Mouse (Mus musculus): ENCODE measurements at regions not wholly inside any gene's neighbourhood (a gene's known extent, or its start where the extent isn't known, plus 50 kb on each side); places are given as distances from the start of the nearest gene placed in this dataset.

- intact Hi-C loops (cut with DNase I): no loop called here
Observed at GRCm38 (mm10) chr11:24340677-24341076, 262.8 kb downstream of the Bcl11a start.

DNA sequence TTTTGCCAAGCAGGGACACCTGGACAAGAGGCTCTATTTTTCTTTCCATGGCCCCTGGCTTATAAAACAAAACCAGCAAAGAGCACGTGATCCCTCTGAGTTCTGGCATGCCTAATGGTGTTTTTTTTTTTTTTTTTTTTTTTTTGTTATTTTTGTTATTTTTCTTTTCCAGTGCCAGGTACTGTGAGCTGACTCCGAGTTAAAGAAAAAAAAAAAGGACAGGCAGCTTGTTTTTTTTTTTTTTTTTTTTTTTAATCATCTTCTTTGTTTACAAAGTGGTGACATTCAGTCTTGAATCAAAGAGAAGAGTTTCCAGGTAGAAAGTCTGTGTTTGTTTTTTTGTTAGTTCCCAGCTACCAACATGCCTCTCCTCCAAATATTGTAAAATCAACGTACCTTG is 263.8 kb downstream of the Bcl11a start:
- intact Hi-C loops (cut with DNase I): no loop called here

DNA sequence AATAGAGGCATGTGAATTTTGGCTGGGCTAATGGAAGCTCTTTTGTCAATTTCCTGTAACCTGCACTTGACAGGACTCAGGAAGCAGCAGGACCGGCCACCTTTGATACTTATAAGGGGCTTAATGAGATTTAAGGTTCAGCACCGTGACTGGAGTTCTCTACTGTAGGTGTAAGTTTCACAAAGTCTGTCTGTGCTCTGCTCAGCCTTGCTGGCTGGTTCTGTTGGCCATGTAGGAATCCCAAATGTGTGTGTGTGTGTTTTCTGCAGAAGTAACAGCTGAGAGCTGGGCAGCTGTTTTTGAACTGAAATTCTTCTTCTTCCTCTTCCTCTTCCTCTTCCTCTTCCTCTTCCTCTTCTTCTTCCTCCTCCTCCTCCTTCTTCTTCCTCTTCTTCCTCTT is 264.3 kb downstream of the Bcl11a start:
- intact Hi-C loops (cut with DNase I): no loop called here

GRCm38 (mm10) chr11:24342732-24343131 is 264.9 kb downstream of the Bcl11a start:
- intact Hi-C loops (cut with DNase I): no loop called here

DNA sequence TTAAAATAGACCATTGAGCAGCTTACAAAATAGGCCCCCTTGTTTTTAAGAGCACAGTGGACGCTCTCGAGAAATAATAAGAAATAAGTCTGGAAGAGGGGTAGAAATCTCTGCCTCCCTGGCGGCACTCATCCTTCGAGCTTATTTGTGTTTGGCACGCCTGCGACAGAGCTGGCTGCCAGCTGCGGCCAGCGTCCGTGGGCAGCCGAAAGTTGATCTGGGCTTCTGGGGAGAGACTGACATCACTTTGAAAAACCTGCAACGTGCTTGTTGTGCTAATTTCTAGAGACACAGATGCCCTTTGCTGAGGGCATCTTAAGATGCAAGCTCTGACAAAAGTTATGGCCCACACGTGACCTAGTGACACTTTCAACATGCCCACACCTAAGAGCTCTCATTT is 269.4 kb downstream of the Bcl11a start:
- intact Hi-C loops (cut with DNase I): no loop called here

DNA sequence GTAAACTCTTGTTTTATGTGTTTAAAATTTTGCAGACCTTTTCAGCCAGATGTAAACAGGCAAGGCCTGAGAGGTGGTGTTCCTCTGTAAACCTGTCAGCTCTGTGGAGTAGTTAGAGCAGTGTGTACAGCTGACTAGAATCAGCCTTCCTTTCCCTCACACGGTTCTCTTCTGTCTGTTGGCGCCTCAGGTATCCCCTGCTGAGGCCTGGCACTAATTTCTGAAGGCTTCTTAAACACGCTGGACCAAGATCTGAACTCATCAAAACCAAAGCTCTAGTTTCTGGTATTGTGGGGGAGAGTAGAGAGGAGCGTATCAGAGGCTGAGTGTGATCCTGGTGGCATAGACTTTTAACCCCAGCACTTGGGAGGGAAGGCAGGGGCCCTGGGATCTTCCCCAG is 270.9 kb downstream of the Bcl11a start:
- intact Hi-C loops (cut with DNase I): no loop called here

DNA sequence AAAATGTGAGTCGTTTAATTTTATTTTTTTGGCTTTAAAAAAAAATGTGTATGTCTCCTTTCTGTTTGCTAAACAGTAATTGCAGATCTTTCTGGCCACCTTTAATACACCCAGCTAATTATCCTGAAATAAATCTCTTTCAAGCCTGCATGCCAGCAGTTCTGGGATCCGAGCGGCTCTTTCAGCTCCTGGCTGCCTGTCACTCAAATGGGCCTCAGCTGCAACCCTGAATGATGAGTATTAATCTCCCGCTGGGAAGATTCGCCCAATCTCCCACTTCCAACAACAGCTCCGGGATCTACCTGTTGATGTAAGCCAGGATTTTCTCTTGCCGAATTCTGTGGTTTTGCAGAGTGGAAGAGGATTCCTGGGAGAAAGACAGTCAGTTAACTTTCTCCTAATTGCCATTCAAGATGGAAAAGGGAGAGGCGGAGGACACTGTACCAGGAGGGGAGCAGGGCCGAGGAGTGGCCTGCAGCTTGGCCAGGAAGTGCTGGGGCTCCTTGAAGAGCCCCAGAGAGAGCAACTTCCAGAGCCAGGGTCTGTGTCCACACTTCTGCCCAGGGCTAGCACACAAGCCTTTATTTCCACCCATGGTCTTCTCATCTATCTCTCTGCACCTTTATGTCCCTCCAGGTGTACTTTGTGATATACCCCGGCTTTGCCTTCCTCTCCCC is 272.2 kb downstream of the Bcl11a start:
- intact Hi-C loops (cut with DNase I): no loop called here

DNA sequence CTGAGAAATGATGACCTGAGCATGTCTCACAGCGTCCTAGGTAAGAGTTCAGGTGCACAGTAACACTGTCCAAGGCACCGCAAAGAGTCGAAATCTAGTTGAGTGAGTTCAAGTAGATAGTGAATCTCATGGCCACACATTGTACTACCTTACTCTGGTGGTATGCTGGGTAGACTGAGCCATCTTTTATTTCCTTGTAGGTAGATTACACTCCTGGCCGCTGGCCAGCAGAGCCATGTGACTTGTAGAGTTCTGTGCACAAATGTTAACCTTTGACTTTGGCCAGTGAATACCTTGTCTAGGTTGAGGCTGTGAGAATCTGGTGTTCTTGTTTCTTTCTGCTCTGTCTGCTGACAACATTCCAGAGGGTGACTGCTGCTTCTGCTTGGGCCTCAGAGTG is 273.0 kb downstream of the Bcl11a start:
- intact Hi-C loops (cut with DNase I): no loop called here

- intact Hi-C loops (cut with DNase I): no loop called here
Observed at GRCm38 (mm10) chr11:24352071-24352470, 274.2 kb downstream of the Bcl11a start.

DNA sequence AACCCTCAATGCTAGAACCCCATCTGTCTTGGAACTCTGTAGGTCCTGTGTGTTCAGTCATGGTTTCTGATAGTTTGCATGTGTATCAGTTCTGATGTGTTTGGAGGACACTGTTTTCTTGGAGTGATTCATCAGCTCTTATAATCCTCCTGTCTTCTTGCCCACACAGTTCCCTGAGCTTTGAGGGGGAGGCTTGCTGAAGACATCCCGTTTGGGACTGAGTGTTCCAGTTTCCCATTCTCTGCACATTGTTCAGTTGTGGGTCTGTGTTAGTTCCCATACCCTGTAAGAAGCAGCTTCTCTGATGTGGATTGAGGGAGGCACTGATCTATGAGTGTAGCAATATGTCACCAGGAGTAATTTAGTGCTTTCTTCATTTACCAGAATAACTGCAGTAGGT is 275.2 kb downstream of the Bcl11a start:
- intact Hi-C loops (cut with DNase I): no loop called here

DNA sequence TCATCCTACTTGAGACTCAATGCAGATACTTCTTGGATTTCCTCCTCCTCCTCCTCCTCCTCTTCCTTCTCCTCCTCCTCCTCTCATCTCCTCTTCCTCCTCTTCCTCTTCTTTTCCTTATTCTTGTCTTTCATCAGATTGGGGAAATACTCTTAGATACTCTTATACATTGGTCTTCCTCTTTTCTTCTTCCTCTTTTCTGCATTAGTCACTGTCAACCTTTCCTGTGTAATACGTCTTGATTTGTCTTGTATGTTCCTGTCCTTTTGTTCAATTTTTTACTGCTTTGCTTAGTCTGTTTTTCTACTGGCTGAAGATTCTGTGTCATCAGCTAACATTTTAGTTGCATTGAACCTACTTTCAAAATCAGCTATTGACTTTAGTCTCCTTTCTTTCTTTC is 279.5 kb downstream of the Bcl11a start:
- intact Hi-C loops (cut with DNase I): no loop called here

- intact Hi-C loops (cut with DNase I): no loop called here
Observed at GRCm38 (mm10) chr11:24359086-24359485, 281.2 kb downstream of the Bcl11a start.

DNA sequence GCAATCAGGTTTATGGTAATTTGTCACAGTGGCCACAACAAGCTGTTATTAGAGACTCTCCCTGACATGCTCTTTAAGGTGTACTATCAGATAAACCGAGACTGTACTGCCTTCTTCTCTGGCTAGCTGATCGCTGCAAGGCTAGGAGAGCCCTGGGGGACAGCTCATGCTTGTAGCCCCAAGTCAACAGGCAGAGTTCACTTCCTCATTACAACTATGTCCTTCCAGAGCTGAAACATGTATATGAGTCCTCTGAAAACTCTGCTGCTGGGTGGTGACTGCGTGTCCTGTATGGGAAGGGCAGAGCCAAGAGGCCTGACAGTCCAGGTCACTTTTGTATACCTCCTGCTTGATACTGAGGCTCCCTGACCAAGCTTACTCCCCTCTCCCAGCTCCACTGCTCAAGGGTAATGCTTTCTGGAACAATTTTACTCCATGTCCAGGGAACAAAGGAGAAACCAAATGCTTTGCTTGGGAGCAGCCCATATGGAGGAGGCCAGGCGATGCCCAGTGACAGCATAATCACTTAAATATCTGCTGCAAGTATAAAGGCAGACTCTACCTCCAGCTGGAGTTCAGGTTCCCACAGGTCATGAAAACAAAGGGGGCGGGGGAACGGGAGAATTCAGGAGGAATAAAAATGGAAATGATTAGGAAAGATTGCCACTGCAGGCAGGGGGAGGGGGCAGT is 284.3 kb downstream of the Bcl11a start:
- intact Hi-C loops (cut with DNase I): no loop called here

DNA sequence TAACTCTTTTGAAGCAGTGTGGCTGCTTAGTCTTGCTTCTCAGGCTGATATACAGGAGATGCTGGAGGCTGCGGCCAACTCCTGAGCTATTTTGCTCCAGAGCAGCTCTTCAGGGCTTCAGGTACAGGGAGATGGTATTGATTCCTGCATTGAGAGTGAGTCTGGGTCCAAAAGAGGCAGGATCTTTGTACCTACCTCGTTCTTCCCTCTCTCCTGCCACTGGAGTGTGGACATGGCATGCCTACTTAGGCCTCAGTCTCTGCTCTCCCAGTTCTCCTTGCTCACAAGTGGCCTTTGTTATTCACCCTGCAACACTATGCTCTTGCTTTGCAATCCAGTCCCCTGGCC is 284.8 kb downstream of the Bcl11a start:
- intact Hi-C loops (cut with DNase I): no loop called here

GRCm38 (mm10) chr11:24363418-24364364 is 285.8 kb downstream of the Bcl11a start:
- intact Hi-C loops (cut with DNase I): no loop called here

GRCm38 (mm10) chr11:24370198-24370860 is 292.5 kb downstream of the Bcl11a start:
- intact Hi-C loops (cut with DNase I): no loop called here

DNA sequence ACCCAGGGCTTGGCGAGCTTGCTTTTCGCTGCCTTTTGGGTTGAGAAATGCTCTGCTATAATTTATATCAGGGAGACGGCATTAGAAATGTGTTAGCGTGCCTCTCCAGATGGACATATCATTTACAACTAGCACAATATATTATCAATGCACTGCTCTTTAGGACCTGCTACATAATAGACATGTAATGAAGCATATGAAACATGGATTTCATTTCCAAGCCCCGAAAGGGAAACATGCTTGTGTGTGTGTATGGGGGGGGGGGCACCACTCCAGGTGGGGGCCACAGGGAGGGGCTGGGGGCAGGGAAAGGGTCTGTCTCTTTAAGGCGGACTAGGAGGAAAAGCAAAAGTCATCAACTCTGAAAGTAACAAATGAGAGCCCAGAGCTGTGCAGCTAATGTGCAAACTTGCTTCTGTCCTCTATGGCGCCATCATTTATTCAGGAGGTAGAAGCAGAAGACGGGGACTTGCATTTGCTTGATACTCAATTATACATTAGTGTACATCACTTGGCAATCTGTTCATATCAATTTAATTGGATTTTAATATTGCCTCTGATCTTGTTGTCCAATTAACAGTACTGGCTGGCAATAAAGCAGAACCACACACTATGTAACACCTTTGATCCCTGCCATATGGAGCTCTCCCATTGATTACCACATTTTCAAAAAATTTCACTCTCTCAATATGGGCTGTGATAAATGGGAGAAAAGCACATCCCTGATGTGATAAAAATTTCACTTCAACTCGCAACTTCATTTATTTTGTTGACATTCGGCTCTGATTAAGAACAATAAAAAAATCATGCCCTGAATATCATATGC is 293.2 kb downstream of the Bcl11a start:
- intact Hi-C loops (cut with DNase I): no loop called here

GRCm38 (mm10) chr11:24371687-24371950 is 293.8 kb downstream of the Bcl11a start:
- intact Hi-C loops (cut with DNase I): no loop called here

DNA sequence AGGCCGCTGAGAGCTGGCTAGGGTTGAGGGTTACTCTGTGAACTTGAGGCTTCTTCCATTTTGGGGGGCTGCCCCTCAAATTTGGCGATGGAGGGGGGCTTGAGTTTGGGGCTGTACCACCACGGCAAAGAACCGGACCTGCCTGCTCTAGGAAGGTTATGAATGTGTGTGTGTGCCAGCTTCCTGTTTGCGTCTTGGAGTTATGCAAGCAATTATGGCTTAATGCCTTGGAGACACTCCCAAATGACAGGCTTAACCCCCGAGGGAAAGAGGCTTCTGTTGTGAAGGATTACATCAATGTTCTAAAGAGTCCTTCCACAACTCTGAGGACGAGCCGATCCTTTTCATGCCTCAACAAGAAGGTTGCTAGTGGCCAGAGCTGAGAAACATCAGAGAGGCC is 294.1 kb downstream of the Bcl11a start:
- intact Hi-C loops (cut with DNase I): no loop called here

- intact Hi-C loops (cut with DNase I): no loop called here
Observed at GRCm38 (mm10) chr11:24372616-24373015, 294.8 kb downstream of the Bcl11a start.

GRCm38 (mm10) chr11:24373301-24373700 is 295.4 kb downstream of the Bcl11a start:
- intact Hi-C loops (cut with DNase I): no loop called here

All from adrenal gland (tissue).